Mouse (Mus musculus) heart, postnatal 0 days (tissue): ENCODE data around the gene Itsn2.

Experiments used
- CTCF ChIP-seq: IDR thresholded peaks from 2 replicates; pipeline ENCODE4 v1.5.1; 2016; ENCODE audit warnings: antibody characterized with exemption, control low read depth, low read depth
- EP300 ChIP-seq: IDR thresholded peaks from 2 replicates; pipeline ENCODE4 v1.6.1; 2016; ENCODE audit warnings: antibody characterized with exemption, low read depth

DNA sequence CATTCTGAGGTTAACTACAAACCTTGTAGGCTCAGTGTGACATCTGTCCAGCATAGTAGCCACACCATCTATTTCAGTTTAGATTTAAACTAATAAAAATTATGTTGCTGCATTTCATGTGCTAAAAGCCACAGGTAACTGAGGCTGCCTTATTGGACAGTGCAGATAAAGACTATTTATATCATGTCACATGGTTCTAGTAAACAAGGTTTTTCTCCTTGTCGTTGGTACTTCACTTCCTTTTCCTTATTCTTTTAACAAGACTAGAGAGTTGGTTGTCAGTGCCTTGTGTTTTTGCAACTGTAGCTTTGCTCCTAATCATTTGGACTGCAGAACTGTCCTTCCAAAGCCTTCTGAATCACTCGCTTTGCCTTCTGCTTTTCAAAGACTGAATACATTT, 22.3 kb downstream of the Itsn2 start:
- TF ChIP-seq CTCF, result no peak
- no peak for TF ChIP-seq EP300
